Mouse (Mus musculus) liver, embryonic 12.5 days (tissue): ENCODE results near the gene Ppip5k2. TPM values are rescaled to one million over a fixed set of nuclear protein-coding genes. Genes with fewer than 3 reads are reported as not detected.

Experiments used
- ATAC-seq: fragments of 200-750 bp; cut with Nextera tagmentation; 2 replicates; pipeline ENCODE4 v1.8.0; 2017; ENCODE audit warnings: moderate number of reproducible peaks, mild to moderate bottlenecking, moderate library complexity
- H3K27ac ChIP-seq: fragments of 300-500 bp; sonication (generic); 2 replicates; pipeline ENCODE4 v1.5.1; 2016; ENCODE audit warnings: mild to moderate bottlenecking
- H3K27me3 ChIP-seq: fragments of 300-500 bp; sonication (generic); replicated peaks from 2 replicates; pipeline ENCODE4 v1.6.1; 2016; ENCODE audit warnings: mild to moderate bottlenecking, moderate library complexity
- H3K36me3 ChIP-seq: fragments of 300-500 bp; sonication (generic); 2 replicates; pipeline ENCODE4 v1.6.1; 2016; ENCODE audit warnings: mild to moderate bottlenecking, moderate library complexity
- H3K4me1 ChIP-seq: fragments of 300-500 bp; sonication (generic); 2 replicates; pipeline ENCODE4 v1.6.1; 2016
- H3K4me2 ChIP-seq: fragments of 300-500 bp; sonication (generic); 2 replicates; pipeline ENCODE4 v1.6.1; 2016; ENCODE audit warnings: mild to moderate bottlenecking, moderate library complexity
- H3K4me3 ChIP-seq: fragments of 300-500 bp; sonication (generic); 2 replicates; pipeline ENCODE4 v1.5.1; 2016; ENCODE audit warnings: mild to moderate bottlenecking, moderate library complexity
- H3K9ac ChIP-seq: fragments of 300-500 bp; sonication (generic); 2 replicates; pipeline ENCODE4 v1.6.1; 2016; ENCODE audit warnings: mild to moderate bottlenecking, moderate library complexity
- H3K9me3 ChIP-seq: fragments of 300-500 bp; sonication (generic); replicated peaks from 2 replicates; pipeline ENCODE4 v1.6.1; 2016; ENCODE audit warnings: mild to moderate bottlenecking, moderate library complexity
- WGBS: fragments of 180-500 bp; shearing (Covaris S2); methylation state at CpG from one replicate; pipeline ENCODE4 v1.1.7; 2016; ENCODE audit not compliant: insufficient replicate concordance; 5-methylcytosine and 5-hydroxymethylcytosine counted together
- polyA plus RNA-seq: library from polyadenylated mRNA; unstranded; fragments of >200 nt; fragmentation: Nextera tagmentation; extraction: Ambion mirVana; gene quantifications from 2 replicates; pipeline ENCODE4 v1.2.1, GENCODE M21; 2016

Ppip5k2 gene
- polyA plus RNA-seq, 1 experiment from 2014 or later, result 23.7 TPM

DNA sequence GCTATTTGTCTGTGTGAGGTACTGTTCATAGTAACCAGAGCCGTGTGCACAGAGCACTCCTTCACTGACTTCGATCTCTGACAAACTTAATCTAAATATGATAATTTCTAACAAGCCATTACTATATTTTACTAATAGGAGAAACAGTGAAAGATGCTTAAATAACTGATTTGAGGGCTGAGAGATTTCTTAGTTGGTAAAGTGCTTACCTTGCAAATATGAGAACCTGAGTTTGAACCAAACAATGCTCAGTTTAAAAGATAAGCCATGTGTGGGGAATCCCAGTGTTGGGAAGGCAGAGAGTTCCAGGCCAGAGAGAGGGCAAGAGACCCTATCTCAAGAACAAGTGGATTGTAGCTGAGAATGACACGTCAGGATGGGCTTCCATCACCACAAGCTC is 22.0 kb downstream of the Ppip5k2 start:
- 75% methylated on average over 3 of the region's 3 CpGs for WGBS

DNA sequence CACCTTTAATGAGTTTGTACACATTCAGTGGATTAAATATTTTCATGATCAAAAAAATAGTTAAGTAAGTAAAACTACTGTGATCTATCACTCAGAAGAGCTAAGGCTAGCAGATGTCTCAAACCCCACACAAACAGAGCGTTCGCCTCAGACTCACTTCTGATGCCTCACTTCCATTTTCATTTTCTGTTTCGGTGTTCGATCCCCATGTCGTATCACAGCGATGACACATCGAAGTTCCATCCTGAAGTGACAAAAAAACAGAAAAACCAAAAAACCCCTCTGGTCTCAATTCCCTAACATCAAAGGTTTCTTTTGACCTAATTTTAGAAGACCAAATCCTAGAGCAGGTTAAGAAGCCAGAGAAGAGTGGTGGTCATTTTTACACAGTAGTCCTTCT is 23.9 kb downstream of the Ppip5k2 start:
- Histone ChIP-seq H3K4me1 (peaks cover 14% of the 10 kb centered on the region), H3K27me3 (no peaks in the 10 kb centered on the region), H3K27ac (no peak overlapping the region), H3K9ac (no peak overlapping the region), H3K9me3 (no peaks in the 10 kb centered on the region), H3K36me3 (peaks cover 61% of the 10 kb centered on the region), H3K4me2 (no peak overlapping the region), H3K4me3 (no peak overlapping the region)
- no peak for ATAC-seq
- 91% methylated on average over 7 of the region's 7 CpGs for WGBS

More for the DNA sequence above, 22.0 kb downstream of the Ppip5k2 start:
- H3K4me3 ChIP-seq, result no peak overlapping the region
- no peak overlapping the region for H3K4me2 ChIP-seq
- peaks cover 4% of the 10 kb centered on the region for H3K4me1 ChIP-seq
- no peak for ATAC-seq
- no peak overlapping the region for H3K27ac ChIP-seq
- no peaks in the 10 kb centered on the region for H3K9me3 ChIP-seq
- H3K9ac ChIP-seq, result no peak overlapping the region
- H3K27me3 ChIP-seq, result no peaks in the 10 kb centered on the region
- peaks cover 60% of the 10 kb centered on the region for H3K36me3 ChIP-seq

DNA sequence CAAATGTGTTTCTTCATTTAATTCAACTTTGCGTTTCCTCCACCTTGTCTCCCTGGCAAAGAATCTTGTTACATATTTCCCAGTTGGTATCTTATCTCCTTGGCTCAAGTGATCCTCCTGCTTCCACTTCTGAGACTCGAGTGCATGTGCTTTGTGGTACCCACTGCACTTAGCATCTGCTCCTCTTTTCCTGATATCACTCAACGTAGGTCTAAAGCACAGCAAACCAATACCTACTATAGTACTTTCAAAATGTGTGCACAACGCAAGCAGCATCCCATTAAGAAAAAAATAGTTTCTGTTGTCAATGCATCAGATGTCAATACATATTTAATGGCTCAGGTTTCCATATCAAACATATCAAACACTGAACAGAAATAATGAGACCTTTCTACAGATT is 24.5 kb downstream of the Ppip5k2 start:
- no peak for ATAC-seq
- Histone ChIP-seq H3K27me3 (no peaks in the 10 kb centered on the region), H3K4me2 (no peak overlapping the region), H3K9me3 (no peaks in the 10 kb centered on the region), H3K9ac (no peak overlapping the region), H3K4me3 (no peak overlapping the region), H3K36me3 (peaks cover 61% of the 10 kb centered on the region), H3K4me1 (peaks cover 14% of the 10 kb centered on the region), H3K27ac (no peak overlapping the region)
- 69% methylated on average over 4 of the region's 4 CpGs for WGBS

DNA sequence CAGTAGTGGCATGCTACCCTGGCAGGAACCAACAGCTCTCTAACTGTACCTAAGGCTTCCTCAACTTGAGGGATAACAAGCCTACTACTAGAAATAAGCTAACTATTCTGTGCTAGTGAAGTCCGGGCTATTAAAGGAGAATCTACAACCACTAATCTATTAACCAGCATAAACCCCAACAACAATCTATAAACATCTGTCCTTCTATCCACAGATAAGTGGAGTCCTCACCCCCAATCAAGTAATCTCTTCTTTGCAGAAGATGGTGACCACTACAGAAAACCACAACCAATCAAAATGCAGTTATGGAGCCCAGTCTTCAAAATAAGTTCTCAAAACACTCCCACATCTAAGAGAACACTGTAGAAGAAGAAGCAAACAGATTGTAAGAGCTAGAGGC is 27.1 kb downstream of the Ppip5k2 start:
- Histone ChIP-seq H3K27ac (0 out of 2 replicates have a peak overlapping the region, but pooled peaks have one; percentile 45), H3K4me2 (peak overlapping the region; percentile 9; the same call in 1 of the 2 replicates), H3K4me3 (no peak overlapping the region), H3K36me3 (peaks cover 66% of the 10 kb centered on the region), H3K27me3 (no peaks in the 10 kb centered on the region), H3K4me1 (peaks cover 14% of the 10 kb centered on the region), H3K9me3 (no peaks in the 10 kb centered on the region), H3K9ac (no peak overlapping the region)
- 11% methylated on average over 1 of the region's 1 CpGs for WGBS
- ATAC-seq, result peak; percentile 84

DNA sequence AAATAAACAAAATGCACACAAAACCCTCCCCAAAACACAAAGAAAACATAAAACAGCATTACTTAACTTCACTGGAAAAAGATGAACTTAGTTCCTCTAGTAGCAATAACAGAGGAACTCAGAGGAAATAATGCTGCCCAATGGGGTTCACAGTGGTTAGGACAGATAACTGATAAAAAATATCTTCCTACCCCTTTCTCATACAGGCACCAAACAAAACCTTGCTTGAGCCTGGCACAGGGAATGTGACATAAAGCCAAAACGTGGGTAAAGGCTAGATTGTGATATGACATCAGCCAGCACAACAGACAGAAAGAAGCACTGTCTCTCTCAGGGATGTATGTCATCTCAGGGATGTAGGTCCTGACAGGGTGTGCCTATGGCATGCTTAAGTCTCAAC is 40.9 kb downstream of the Ppip5k2 start:
- 42% methylated on average over 1 of the region's 1 CpGs for WGBS
- Histone ChIP-seq H3K9me3 (no peaks in the 10 kb centered on the region), H3K27me3 (no peaks in the 10 kb centered on the region), H3K9ac (no peak overlapping the region), H3K4me3 (no peak overlapping the region), H3K4me2 (no peak overlapping the region), H3K36me3 (peaks cover 29% of the 10 kb centered on the region), H3K4me1 (no peaks in the 10 kb centered on the region), H3K27ac (no peak overlapping the region)
- no peak for ATAC-seq

DNA sequence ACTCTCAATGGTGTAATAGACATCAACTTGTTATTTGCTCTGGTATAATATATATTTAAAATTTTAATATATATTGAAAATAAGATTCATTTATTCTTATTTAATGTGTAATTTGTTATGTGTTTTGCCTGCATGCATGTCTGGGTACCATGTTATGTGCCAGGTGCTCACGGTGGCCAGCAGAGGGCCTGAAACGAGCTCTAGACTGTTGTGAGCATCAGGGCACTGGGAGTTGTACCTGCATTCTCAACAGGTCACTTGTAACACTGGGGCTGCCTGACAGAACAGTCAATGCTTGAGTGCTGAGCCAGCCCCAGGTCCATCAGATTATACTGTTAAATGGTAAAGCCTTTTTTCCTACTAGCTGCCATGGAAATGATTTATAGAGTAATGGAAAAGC is 43.5 kb downstream of the Ppip5k2 start:
- Histone ChIP-seq H3K4me3 (no peak overlapping the region), H3K4me1 (no peaks in the 10 kb centered on the region), H3K9ac (no peak overlapping the region), H3K27me3 (no peaks in the 10 kb centered on the region), H3K27ac (no peak overlapping the region), H3K4me2 (no peak overlapping the region), H3K36me3 (peaks cover 33% of the 10 kb centered on the region), H3K9me3 (no peaks in the 10 kb centered on the region)
- ATAC-seq, result peak; percentile 35; the same call in 1 of the 2 replicates
- WGBS, result 69% methylated on average over 2 of the region's 2 CpGs

DNA sequence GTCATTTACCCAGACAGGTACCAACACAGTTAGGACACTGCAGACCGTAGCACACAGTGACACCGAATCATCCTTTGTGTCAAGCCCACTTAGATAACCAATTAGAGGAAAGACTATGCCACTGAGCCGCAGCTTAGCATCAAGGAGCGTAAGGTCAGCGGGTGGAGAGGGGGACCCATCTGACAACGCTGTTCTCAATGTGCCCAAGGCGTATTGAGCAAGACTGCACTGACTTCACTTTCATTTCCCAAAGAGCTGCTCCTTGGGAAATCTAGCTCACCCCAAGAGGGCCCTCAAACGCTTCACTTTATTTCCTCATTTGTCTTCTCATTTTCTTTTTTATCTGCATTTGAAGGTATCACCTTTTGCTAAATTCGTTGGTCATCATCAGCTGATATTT is 51.8 kb downstream of the Ppip5k2 start:
- Histone ChIP-seq H3K9ac (no peak overlapping the region), H3K4me3 (no peak overlapping the region), H3K9me3 (no peaks in the 10 kb centered on the region), H3K4me1 (no peaks in the 10 kb centered on the region), H3K27me3 (no peaks in the 10 kb centered on the region), H3K27ac (no peak overlapping the region), H3K4me2 (no peak overlapping the region), H3K36me3 (peaks cover 64% of the 10 kb centered on the region)
- WGBS, result 82% methylated on average over 9 of the region's 9 CpGs
- ATAC-seq, result no peak

DNA sequence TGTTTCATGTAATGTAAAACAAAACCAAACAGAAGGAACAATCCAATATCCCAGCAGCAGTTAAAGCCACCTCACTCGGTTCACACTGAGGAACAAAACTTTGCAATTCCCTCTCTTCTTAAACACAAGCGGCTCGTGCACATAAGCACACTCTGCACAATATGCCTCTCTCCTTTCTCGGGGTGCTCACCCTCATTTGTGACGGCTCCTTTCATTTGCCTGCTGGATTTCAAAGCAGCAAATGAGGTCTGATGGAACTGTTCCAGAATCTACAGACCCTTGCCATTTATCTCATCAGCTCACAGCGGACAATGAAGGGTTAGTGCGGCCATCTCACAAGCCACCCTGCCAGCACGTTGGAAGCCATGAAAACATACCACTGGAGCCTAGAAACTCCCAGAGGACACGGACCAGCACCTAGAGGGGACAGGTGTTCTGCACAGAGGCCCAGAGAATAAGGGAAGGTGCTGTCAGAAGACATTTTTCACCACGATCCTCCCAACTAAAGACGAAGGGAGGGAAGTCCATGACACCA is 55.8 kb downstream of the Ppip5k2 start:
- no peaks in the 10 kb centered on the region for H3K27me3 ChIP-seq
- no peak for ATAC-seq
- 76% methylated on average over 11 of the region's 11 CpGs for WGBS
- no peak overlapping the region for H3K9ac ChIP-seq
- H3K4me3 ChIP-seq, result no peak overlapping the region
- no peaks in the 10 kb centered on the region for H3K9me3 ChIP-seq
- no peak overlapping the region for H3K4me2 ChIP-seq
- no peaks in the 10 kb centered on the region for H3K4me1 ChIP-seq
- peaks cover 64% of the 10 kb centered on the region for H3K36me3 ChIP-seq
- no peak overlapping the region for H3K27ac ChIP-seq

DNA sequence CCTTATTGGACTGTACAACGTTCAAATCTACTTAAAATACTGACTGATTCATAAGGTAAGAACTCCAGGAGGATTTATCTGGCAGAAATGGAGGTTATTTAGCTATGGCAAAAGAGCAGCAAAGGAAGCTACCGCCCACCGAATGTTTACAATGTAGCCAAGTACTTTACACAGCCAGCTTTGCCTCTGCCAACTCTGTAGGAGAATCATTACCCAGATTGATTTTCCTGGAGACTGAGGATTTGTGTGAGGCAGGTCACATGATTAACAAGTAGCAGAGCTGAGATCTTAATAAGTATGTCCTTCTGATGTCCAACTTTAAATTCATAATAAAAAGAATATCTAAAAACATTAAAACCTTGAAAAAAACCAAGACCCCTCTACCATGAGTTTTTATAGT is 59.7 kb downstream of the Ppip5k2 start:
- no peaks in the 10 kb centered on the region for H3K9me3 ChIP-seq
- H3K36me3 ChIP-seq, result peaks cover 53% of the 10 kb centered on the region
- H3K4me2 ChIP-seq, result no peak overlapping the region
- ATAC-seq, result no peak
- WGBS, result 88% methylated on average over 3 of the region's 3 CpGs
- H3K9ac ChIP-seq, result no peak overlapping the region
- no peaks in the 10 kb centered on the region for H3K4me1 ChIP-seq
- no peaks in the 10 kb centered on the region for H3K27me3 ChIP-seq
- H3K27ac ChIP-seq, result no peak overlapping the region
- H3K4me3 ChIP-seq, result no peak overlapping the region

DNA sequence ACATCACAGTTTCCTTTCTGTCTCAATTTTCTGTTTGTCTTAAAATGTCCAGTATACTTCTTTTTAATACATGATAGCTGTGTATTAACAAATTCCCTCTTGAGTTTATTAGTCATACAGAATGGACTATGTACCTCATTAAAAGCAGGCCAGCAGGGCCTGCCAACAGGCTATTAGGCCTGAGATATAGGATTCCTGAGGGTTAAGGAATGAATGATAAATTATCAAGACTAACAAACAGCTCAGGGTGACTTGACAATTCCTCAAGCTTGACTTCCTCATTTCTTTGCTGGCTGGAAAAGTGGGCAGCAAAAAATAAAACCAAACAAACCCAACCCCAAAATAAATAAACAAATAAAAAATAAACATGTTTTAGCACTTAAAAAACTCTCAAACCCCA is 64.8 kb downstream of the Ppip5k2 start:
- Histone ChIP-seq H3K9ac (no peak overlapping the region), H3K4me3 (no peak overlapping the region), H3K4me2 (no peak overlapping the region), H3K36me3 (peaks cover 27% of the 10 kb centered on the region), H3K27ac (no peak overlapping the region), H3K27me3 (no peaks in the 10 kb centered on the region), H3K9me3 (no peaks in the 10 kb centered on the region), H3K4me1 (no peaks in the 10 kb centered on the region)
- ATAC-seq, result no peak

DNA sequence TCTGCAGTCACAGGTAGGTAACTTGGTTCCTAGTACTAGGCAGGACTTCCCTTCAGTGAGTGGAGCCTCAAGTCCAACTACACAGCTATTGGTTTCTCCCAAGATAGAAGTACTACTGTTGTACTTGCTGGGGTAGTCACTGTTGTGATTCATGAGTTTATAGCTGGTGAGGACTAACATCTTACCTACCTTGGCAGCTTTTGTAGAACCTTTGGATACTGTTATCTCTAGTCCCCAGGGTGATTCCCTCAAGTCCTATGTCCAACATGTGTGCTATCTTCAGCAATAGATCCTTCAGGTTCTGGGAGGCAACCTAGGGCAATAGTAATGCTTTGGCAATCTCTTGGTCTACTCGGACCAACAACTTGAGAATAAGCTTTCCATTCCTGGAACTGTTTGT is 65.6 kb downstream of the Ppip5k2 start:
- no peak for ATAC-seq
- Histone ChIP-seq H3K9ac (no peak overlapping the region), H3K36me3 (peaks cover 22% of the 10 kb centered on the region), H3K27ac (no peak overlapping the region), H3K4me3 (no peak overlapping the region), H3K9me3 (no peaks in the 10 kb centered on the region), H3K4me1 (no peaks in the 10 kb centered on the region), H3K27me3 (no peaks in the 10 kb centered on the region), H3K4me2 (no peak overlapping the region)
- WGBS, result 54% methylated on average over 1 of the region's 1 CpGs

DNA sequence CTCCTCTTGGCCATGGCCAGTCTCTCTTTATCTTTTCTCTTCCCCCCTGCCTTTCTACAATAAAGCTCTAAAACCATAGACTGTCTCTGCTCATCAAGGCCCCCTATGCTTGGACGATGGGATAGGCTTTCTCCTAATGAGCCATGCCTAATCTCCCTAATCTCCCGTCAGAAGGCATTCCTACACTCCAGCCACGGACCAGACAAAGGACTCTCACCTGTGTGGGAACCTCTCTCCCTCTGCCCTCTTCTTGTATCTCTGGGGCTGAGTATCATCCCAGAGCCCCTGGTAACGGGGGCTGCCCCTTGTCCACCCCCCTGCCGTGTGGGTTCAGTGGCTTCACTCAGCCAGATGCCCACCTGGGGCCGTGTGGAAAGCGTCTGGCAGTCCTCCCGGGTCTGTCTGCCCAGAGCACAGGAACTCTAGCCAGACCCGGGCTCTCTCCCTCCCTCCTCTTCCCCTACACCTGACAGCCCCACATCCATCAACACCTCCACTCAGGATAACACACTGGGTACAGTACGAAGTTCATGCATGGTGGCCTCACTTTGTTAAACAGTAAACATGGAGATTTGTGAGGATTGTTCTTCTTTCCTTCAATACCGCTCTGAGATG is 71.1 kb downstream of the Ppip5k2 start:
- H3K4me2 ChIP-seq, result no peak overlapping the region
- no peak overlapping the region for H3K4me3 ChIP-seq
- WGBS, result 26% methylated on average over 11 of the region's 11 CpGs
- no peak overlapping the region for H3K9ac ChIP-seq
- peak; percentile 62 for ATAC-seq
- no peaks in the 10 kb centered on the region for H3K9me3 ChIP-seq
- peaks cover 1% of the 10 kb centered on the region; the same call in 1 of the 2 replicates for H3K36me3 ChIP-seq
- H3K27me3 ChIP-seq, result no peaks in the 10 kb centered on the region
- H3K27ac ChIP-seq, result no peak overlapping the region
- 0 out of 2 replicates have a peak, but pooled peaks cover 6% of the 10 kb centered on the region for H3K4me1 ChIP-seq

DNA sequence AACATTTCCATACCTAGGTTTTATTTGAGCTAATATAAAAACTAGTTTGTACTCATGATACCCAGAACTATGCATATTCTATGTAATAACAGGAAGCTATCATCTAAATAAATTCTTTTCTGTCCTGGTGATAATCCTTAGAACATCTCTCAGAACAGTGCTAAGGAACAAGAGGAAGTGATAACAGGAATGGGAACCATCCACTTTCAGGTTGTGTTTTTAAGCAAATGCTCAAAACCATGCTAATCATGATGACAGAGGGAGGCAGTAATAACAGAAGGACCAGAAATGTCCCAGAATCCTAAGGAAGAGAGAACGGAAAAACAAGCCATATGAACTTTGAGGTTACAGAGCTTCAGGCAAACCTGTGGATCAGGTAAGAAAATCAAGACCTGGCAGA is 72.9 kb downstream of the Ppip5k2 start:
- Histone ChIP-seq H3K4me2 (no peak overlapping the region), H3K9me3 (no peaks in the 10 kb centered on the region), H3K9ac (no peak overlapping the region), H3K4me3 (no peak overlapping the region), H3K27me3 (no peaks in the 10 kb centered on the region), H3K36me3 (no peaks in the 10 kb centered on the region), H3K27ac (no peak overlapping the region), H3K4me1 (0 out of 2 replicates have a peak, but pooled peaks cover 6% of the 10 kb centered on the region)
- 82% methylated on average over 1 of the region's 1 CpGs for WGBS
- ATAC-seq, result no peak
